Mouse (Mus musculus): ENCODE data around the gene Zranb1. TPM values are rescaled to one million over a fixed set of nuclear protein-coding genes. Genes with fewer than 3 reads are reported as not detected.

Zranb1 gene
- polyA plus RNA-seq, 1 experiment, result 5.4 TPM

- peaks cover 3% of the 10 kb centered on the region for H3K79me3 ChIP-seq (ENCODE audit: low read depth)
- TF ChIP-seq FOSL1 (IDR thresholded peaks at IDR 0.05; ENCODE audit: insufficient read depth, low read length, poor library complexity, severe bottlenecking), result no peak
- no peak for TF ChIP-seq MYOD1 (IDR thresholded peaks at IDR 0.05; ENCODE audit: control insufficient read depth, insufficient read length, low read depth)
- TF ChIP-seq CTCF (IDR thresholded peaks at IDR 0.05; ENCODE audit: control insufficient read depth, insufficient read depth, insufficient read length), result no peak
- no peak for TF ChIP-seq MYOG (IDR thresholded peaks at IDR 0.05; ENCODE audit: control insufficient read depth, extremely low read depth, insufficient read length)
- TF ChIP-seq USF1 (IDR thresholded peaks at IDR 0.05; ENCODE audit: low read depth), result no peak
- TF ChIP-seq CEBPB (IDR thresholded peaks at IDR 0.05; ENCODE audit: low read depth), result no peak
- TF ChIP-seq MAX (IDR thresholded peaks at IDR 0.05), result no peak
- H3K4me3 ChIP-seq (ENCODE audit: insufficient read depth, poor library complexity, severe bottlenecking), result no peak overlapping the region
- H3K36me3 ChIP-seq (ENCODE audit: control insufficient read depth, insufficient read depth), result peaks cover 7% of the 10 kb centered on the region
- H3K79me2 ChIP-seq (ENCODE audit: control insufficient read depth, insufficient read depth), result no peaks in the 10 kb centered on the region
- no peak overlapping the region for H3ac ChIP-seq (ENCODE audit: control insufficient read depth, insufficient read length, low read depth)
- H3K27me3 ChIP-seq (ENCODE audit: control insufficient read depth, insufficient read depth, insufficient read length), result no peaks in the 10 kb centered on the region
These were observed 41.1 kb downstream of the Zranb1 start for GRCm38 (mm10) chr7:132972079-132972478.

- Histone ChIP-seq H3ac (ENCODE audit: control insufficient read depth, insufficient read length, low read depth) (no peak overlapping the region), H3K27me3 (ENCODE audit: control insufficient read depth, insufficient read depth, insufficient read length) (no peaks in the 10 kb centered on the region), H3K36me3 (ENCODE audit: control insufficient read depth, insufficient read depth) (peaks cover 7% of the 10 kb centered on the region), H3K79me3 (ENCODE audit: low read depth) (peaks cover 3% of the 10 kb centered on the region), H3K4me3 (ENCODE audit: insufficient read depth, poor library complexity, severe bottlenecking) (no peak overlapping the region), H3K79me2 (ENCODE audit: control insufficient read depth, insufficient read depth) (peaks cover 5% of the 10 kb centered on the region)
- TF ChIP-seq USF1 (IDR thresholded peaks at IDR 0.05; ENCODE audit: low read depth), result no peak
- no peak for TF ChIP-seq FOSL1 (IDR thresholded peaks at IDR 0.05; ENCODE audit: insufficient read depth, low read length, poor library complexity, severe bottlenecking)
- no peak for TF ChIP-seq CTCF (IDR thresholded peaks at IDR 0.05; ENCODE audit: control insufficient read depth, insufficient read depth, insufficient read length)
- no peak for TF ChIP-seq CEBPB (IDR thresholded peaks at IDR 0.05; ENCODE audit: low read depth)
- no peak for TF ChIP-seq MYOD1 (IDR thresholded peaks at IDR 0.05; ENCODE audit: control insufficient read depth, insufficient read length, low read depth)
- no peak for TF ChIP-seq MYOG (IDR thresholded peaks at IDR 0.05; ENCODE audit: control insufficient read depth, extremely low read depth, insufficient read length)
- TF ChIP-seq MAX (IDR thresholded peaks at IDR 0.05), result no peak
These were observed 45.1 kb downstream of the Zranb1 start for GRCm38 (mm10) chr7:132976079-132976478.

GRCm38 (mm10) chr7:132977981-132978380 is 47.0 kb downstream of the Zranb1 start:
- H3K79me2 ChIP-seq (ENCODE audit: control insufficient read depth, insufficient read depth), result peaks cover 5% of the 10 kb centered on the region
- no peak for TF ChIP-seq MAX (IDR thresholded peaks at IDR 0.05)
- TF ChIP-seq USF1 (IDR thresholded peaks at IDR 0.05; ENCODE audit: low read depth), result no peak
- no peak for TF ChIP-seq MYOG (IDR thresholded peaks at IDR 0.05; ENCODE audit: control insufficient read depth, extremely low read depth, insufficient read length)
- TF ChIP-seq CEBPB (IDR thresholded peaks at IDR 0.05; ENCODE audit: low read depth), result no peak
- TF ChIP-seq FOSL1 (IDR thresholded peaks at IDR 0.05; ENCODE audit: insufficient read depth, low read length, poor library complexity, severe bottlenecking), result no peak
- TF ChIP-seq MYOD1 (IDR thresholded peaks at IDR 0.05; ENCODE audit: control insufficient read depth, insufficient read length, low read depth), result no peak
- TF ChIP-seq CTCF (IDR thresholded peaks at IDR 0.05; ENCODE audit: control insufficient read depth, insufficient read depth, insufficient read length), result no peak
- H3K36me3 ChIP-seq (ENCODE audit: control insufficient read depth, insufficient read depth), result peaks cover 16% of the 10 kb centered on the region
- no peak overlapping the region for H3ac ChIP-seq (ENCODE audit: control insufficient read depth, insufficient read length, low read depth)
- no peak overlapping the region for H3K4me3 ChIP-seq (ENCODE audit: insufficient read depth, poor library complexity, severe bottlenecking)
- no peaks in the 10 kb centered on the region for H3K27me3 ChIP-seq (ENCODE audit: control insufficient read depth, insufficient read depth, insufficient read length)
- H3K79me3 ChIP-seq (ENCODE audit: low read depth), result peaks cover 3% of the 10 kb centered on the region

GRCm38 (mm10) chr7:132982639-132983038 is 51.7 kb downstream of the Zranb1 start:
- H3K4me3 ChIP-seq (ENCODE audit: insufficient read depth, poor library complexity, severe bottlenecking), result no peak overlapping the region
- H3ac ChIP-seq (ENCODE audit: control insufficient read depth, insufficient read length, low read depth), result no peak overlapping the region
- peaks cover 30% of the 10 kb centered on the region for H3K36me3 ChIP-seq (ENCODE audit: control insufficient read depth, insufficient read depth)
- peaks cover 2% of the 10 kb centered on the region for H3K79me3 ChIP-seq (ENCODE audit: low read depth)
- peaks cover 5% of the 10 kb centered on the region for H3K79me2 ChIP-seq (ENCODE audit: control insufficient read depth, insufficient read depth)
- H3K27me3 ChIP-seq (ENCODE audit: control insufficient read depth, insufficient read depth, insufficient read length), result no peaks in the 10 kb centered on the region
- no peak for TF ChIP-seq MAX (IDR thresholded peaks at IDR 0.05)
- TF ChIP-seq CEBPB (IDR thresholded peaks at IDR 0.05; ENCODE audit: low read depth), result no peak
- TF ChIP-seq MYOG (IDR thresholded peaks at IDR 0.05; ENCODE audit: control insufficient read depth, extremely low read depth, insufficient read length), result no peak
- no peak for TF ChIP-seq MYOD1 (IDR thresholded peaks at IDR 0.05; ENCODE audit: control insufficient read depth, insufficient read length, low read depth)
- TF ChIP-seq CTCF (IDR thresholded peaks at IDR 0.05; ENCODE audit: control insufficient read depth, insufficient read depth, insufficient read length), result no peak
- no peak for TF ChIP-seq FOSL1 (IDR thresholded peaks at IDR 0.05; ENCODE audit: insufficient read depth, low read length, poor library complexity, severe bottlenecking)
- no peak for TF ChIP-seq USF1 (IDR thresholded peaks at IDR 0.05; ENCODE audit: low read depth)

- no peak for TF ChIP-seq MYOD1 (IDR thresholded peaks at IDR 0.05; ENCODE audit: control insufficient read depth, insufficient read length, low read depth)
- TF ChIP-seq CTCF (IDR thresholded peaks at IDR 0.05; ENCODE audit: control insufficient read depth, insufficient read depth, insufficient read length), result no peak
- no peak for TF ChIP-seq FOSL1 (IDR thresholded peaks at IDR 0.05; ENCODE audit: insufficient read depth, low read length, poor library complexity, severe bottlenecking)
- TF ChIP-seq CEBPB (IDR thresholded peaks at IDR 0.05; ENCODE audit: low read depth), result no peak
- no peak for TF ChIP-seq MYOG (IDR thresholded peaks at IDR 0.05; ENCODE audit: control insufficient read depth, extremely low read depth, insufficient read length)
- no peak for TF ChIP-seq USF1 (IDR thresholded peaks at IDR 0.05; ENCODE audit: low read depth)
- TF ChIP-seq MAX (IDR thresholded peaks at IDR 0.05), result no peak
- Histone ChIP-seq H3K36me3 (ENCODE audit: control insufficient read depth, insufficient read depth) (peaks cover 66% of the 10 kb centered on the region), H3K79me3 (ENCODE audit: low read depth) (no peaks in the 10 kb centered on the region), H3K79me2 (ENCODE audit: control insufficient read depth, insufficient read depth) (no peaks in the 10 kb centered on the region), H3K27me3 (ENCODE audit: control insufficient read depth, insufficient read depth, insufficient read length) (no peaks in the 10 kb centered on the region), H3ac (ENCODE audit: control insufficient read depth, insufficient read length, low read depth) (no peak overlapping the region), H3K4me3 (ENCODE audit: insufficient read depth, poor library complexity, severe bottlenecking) (no peak overlapping the region)
These were observed 58.9 kb downstream of the Zranb1 start for GRCm38 (mm10) chr7:132989839-132990238.
